Mouse (Mus musculus) cerebellum, adult 9-10 months (tissue): ENCODE measurements around the gene Riox2.
"Not testable (repeated sequence)": the region's sequence is repeated elsewhere in the genome, so short reads cannot be mapped to it uniquely, and the experiment has no call there.

ENCODE experiments used
- DNase-seq: peaks from one replicate; pipeline ENCODE4 v3.0.0; 2022

Gene Riox2

DNA sequence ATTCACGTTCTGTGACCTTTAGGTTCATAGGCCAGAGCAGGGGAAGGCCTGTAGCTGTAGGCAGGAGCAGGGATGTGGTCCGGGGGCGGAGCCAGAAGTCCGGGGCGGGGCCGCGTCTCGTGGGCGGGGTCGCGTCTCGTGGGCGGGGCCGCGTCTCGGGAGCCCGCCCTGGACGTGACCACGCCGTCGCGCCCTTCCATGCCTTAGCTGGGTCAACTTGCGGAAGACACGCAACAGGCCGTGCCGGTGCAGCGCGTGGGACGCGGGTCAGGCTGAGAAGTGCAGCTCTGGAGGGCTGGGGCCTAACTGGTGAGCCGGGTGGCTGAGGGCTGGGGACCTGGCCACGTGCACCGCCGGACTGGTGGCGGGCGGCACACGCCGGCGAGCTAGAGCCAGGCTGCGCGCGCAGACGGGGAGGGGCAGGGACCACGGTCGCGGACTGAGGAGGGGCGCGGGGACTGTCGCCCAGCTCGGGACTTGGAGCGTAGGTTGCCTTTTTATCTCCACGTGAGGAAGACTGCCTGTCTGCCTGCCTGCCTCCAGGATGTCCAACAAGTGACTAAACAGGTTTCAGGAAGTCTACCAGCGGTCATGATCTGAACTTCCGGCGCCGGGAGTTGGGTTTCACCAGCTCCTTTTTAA, at the start of gene Riox2:
Riox2 (plus strand) TSS at position 139 of the 642 bp plus-strand sequence.
- peak; percentile 57 for DNase-seq

DNA sequence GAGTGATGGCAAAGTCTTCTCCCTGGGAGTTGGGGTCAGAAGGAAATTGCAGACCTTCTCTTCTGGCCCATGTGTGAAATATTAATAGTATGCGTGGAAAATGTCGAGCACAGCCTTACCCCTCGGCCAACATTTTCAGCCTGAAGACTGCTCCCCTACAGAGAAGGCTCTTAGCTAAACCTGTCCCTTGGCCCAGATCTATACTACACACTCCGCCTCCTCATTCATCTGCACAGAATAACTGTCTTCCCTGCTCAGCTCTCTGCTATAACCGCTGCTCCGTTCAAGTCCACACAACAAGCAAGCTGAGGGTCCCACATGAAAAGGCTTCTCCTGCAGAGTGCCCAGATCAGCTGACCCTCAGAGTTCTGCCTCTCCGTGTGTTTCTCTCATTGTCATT, 43.6 kb upstream of the Riox2 start:
- DNase-seq, result no peak

DNA sequence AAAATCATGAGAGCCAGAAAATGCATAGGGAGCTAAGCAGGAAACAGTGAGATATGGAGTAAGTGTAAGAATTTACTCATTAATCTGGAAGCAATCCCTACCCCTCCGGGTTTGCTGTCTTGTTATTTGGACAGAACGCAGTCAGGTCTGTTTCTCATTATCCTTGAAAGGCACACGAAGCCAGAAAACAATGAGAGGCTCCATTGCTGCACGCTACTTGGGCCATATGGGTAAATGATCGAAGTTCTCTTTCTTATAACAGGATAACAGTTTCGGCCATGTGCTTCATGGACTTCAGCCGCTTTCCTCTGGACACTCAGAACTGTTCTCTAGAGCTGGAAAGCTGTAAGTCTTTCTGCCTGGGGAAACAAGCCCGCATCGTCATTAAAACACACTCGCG, 38.4 kb upstream of the Riox2 start:
- no peak for DNase-seq

DNA sequence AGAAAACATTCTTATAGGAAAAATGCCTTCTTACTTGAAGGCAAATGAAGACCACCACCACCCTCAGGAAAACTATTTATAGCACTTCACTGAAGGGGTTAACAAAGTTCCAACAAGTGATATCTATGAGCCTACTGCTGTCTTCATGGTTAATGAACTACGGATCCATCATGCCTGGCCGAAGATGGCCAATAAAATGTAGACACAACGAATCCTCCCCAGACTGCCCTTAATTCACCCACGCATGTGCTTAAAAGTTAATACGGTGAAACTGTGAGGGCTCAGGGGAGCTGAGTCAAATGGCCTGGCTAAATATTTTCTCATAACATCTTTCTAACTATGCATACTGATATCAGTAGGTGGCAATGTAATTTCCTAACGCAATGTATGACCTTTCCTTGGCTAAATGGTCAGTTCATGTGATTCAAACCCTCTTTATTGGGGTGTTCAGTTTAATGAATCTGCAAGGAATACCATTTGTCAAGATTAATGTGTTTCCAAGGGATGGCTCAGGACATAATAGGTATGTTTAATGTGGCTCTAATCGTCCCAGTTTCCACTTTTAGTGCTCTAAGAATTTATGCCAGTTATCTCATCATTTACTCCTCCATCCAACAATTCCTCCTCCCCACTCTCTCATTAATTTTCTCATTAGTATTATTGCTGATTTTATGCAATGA, 26.6 kb upstream of the Riox2 start:
- no peak for DNase-seq

DNA sequence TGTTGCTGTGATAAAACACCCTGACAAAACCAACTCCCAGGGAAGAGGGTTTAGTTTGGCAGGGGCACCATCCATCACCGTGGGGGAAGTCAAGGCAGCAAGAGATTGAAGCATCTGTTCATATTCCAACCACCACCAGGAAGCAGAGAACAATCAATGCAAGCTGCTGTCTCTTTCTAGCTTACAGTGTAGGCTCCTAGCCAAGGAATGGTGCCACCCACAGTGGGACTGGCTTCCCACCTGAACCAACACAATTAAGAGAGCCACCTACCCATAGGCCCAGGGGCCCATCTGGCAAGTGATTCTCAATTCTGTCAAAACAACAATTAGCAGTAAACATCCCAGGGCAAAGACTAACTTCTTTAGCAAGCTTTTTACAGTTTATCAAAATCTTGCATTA, 23.4 kb upstream of the Riox2 start:
- DNase-seq, result no peak

DNA sequence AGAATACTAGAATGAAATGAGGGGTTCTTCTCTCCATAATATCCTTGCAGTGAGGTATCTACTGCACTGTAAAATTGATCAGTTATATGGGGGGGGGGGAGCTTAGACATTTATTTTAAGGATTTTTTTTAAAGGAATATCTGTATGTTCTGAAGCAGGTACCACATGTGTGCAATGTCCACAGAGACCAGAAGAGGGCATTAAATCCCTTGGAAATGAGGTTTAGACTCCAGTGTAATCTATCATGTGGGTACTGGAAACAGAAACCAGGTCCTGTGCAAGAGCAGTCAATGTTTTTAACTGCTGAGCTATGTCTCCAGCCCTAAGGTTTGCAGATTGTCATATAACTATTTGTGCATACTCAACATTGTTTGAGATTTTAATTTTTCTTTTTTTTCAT, 22.5 kb upstream of the Riox2 start:
- DNase-seq, result no peak

DNA sequence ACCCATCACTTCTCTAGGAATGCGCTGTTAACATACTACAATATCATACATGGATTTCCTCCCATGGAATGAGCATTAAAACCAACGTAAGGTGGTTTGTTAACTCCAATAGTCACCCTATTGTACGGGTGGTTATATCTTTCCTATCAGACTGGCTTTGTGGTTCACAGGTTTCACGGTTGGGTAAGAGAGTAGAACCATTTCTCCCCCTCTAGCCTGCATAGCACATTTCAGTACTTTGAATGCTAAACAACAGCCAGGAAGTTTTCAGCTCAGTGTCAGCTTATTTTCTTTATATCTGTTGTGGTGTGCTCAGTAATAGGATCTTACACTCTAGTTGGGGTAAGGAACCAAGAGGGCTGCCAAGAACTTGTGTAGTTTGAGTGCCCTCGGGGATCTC, 19.8 kb upstream of the Riox2 start:
- DNase-seq, result no peak

DNA sequence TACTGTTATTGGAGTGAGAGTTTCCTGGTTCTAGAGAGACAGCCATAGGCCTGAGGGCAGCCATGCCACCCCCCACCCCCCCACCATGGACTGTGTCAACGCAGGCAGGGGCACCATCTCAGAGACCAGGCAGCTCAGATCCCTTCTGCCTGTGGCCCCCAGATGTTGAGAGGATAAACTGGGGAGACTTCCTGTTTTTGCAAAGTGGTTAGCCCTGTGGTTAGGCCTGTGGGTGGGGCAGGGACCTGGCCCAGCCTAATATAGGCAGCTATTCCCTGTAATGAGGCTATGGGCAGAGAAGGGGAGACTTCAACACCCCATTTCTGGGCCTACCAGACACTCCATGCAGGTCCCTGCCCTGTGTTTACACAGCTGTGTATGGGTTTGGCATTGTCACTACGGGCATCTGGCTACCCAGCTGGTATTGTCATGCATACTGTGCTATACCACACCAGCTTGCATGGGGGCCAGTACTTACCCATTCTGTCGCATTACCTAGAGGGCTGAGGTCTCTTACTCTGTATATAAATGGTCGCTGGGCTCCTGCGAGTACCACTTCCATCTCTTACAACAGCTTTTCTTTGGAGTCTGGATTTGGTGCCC, 12.2 kb upstream of the Riox2 start:
- not testable (repeated sequence) for DNase-seq

DNA sequence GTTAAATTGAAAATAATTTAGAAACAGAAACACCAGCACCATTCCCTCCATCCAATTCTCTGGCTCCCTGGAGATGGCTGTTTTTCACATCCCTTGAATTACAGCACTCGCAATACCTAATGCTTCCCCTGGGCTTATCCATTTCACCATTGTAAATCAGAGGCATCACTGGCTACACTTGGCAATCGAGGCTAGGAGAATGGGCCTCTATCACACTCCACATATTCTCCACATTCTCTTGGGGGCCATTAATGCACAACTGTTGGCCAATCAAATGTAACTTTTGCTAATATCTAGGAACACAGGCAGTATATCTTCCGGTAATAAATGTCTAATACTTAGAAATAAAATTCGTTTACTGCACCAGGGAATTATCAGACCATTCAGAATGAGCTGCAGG, 8.0 kb upstream of the Riox2 start:
- DNase-seq, result no peak

DNA sequence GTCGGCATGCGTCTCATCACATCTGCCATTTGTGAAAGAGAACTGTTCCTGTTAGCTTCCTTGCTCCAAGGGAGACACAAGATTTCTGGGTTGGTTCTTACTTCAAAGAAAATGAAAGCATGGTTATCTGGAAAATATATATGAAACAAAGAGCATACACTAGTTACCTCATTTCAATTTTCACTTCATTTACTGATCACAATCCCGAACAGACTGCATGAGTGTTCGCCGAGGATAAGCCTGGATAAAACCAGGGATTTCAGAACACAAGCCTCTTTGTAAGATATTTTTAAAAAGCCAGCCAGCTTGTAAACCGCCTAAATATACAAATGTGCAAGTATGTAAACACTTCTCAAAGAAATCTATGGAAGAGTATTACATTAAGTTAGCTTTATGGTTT, 7.6 kb upstream of the Riox2 start:
- DNase-seq, result no peak

DNA sequence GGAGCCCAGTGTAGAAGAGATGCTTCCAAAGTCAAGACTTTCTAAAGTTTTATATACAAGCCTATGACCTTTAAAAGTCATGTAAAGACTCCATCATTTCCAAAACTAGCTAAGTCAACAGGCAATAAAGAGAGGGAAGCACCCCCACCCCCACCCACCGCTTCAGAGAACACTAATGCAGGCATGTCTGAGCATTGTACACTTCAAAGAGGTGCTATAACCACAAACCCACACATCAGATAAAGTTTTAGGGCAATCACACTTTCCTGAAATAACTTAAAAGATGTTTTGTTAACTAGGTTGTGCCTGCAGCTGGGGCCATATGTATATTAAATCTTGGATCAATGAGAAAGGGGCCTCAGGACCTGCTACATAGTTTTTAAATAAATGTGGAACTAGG, 1.7 kb upstream of the Riox2 start:
- no peak for DNase-seq

DNA sequence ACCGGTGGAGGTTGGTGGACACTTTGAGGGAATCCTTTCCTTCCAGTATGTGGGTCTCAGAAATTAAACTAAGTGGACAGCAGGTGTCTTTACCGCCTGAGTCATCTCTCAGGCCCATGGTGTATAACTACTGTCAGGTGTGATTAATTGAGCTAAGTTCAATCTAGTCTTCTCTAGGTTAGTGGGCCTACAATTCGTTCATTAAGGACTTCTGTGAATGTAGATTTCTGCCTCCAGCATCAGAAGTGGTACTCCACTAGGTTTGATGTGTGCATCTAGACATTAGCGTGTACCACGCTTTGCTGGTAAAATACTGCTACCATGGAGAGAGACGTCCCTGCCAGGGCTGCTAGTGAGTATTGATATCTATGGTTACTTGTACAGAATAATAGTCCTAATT, 971 bp downstream of the Riox2 start:
- no peak for DNase-seq

DNA sequence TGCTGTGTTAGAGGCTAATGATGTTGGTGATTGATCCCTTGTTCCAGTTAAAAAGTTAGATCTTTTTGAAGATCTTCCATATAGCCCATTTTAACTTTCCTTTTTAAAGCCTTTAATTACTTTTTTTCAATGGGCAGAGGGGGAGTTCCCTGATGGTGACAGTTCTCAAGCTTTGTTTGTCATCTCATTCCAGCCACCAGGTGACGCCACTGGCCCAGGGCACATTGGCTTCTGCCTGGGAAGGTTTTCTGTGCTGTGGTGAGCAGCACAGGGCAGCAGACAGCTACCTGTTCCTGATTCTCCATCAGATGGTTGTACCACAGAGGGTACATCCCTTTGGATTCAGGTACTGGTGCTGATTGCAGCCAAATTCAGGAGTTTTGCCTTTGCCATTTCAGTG, 3.2 kb downstream of the Riox2 start:
- peak; percentile 10 for DNase-seq

DNA sequence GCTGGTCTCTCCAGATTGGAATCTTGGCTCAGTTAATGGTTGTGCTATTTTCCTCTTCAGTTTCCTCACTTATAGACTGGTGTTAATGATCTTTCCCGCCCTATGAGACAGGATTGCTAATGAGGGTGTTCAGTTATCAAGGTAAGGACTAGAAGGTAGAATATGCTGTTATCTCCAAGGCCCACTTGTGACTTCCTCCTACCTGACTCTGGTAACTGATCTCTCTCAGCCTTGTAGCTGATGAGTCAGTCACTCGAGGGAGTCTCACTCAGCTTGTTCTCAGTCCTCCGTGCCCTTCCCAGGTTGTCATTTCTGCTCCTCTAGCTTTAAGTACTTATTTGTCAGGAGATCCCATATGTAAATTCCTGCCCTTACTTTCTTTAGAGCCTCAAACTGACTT, 6.4 kb downstream of the Riox2 start:
- no peak for DNase-seq

DNA sequence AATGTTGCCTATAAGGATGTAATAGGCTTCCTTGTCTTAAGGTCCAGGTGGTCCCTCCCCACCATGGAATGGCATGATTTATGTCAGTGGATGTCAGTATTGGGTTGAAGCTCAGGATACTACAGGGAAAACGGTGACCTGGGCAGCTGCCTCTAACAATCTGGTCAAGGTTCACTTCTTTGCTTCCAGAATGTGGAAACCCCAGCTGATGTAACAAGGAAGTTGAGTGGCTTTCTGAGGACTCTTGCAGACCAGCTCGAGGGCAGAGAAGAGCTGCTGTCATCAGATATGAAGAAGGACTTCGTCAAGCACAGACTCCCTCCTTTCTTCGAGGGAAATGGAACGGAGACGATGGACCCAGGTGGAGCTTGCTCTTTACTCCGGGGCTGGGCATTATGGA, 15.7 kb downstream of the Riox2 start:
- DNase-seq, result no peak

DNA sequence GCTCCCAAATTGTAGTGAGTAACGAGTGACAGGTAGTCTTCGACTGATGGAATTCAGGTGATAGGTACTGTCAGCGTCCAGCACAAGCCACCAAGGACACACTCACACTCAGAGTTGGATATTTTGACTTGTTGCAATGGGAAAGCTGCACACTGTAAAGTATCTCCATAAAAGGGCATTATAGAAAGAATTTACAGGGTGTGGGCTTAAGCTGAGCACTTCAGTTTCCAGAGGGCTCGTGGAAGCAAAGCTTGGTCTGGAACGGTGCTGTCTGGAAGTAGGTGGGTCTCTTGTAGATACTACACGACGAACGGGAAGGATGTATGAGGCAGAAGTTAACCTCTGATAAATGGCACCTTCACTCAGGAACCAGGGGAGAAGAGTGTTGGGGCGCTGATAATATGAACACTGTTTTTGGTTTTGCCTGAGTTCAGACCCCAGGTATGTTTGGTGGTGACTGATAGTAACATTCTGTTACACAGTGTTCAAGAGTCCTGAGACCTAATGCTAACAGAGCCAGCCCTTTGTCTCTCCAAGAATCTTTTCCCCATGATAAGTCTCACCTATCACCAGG, 16.5 kb downstream of the Riox2 start:
- DNase-seq, result no peak

DNA sequence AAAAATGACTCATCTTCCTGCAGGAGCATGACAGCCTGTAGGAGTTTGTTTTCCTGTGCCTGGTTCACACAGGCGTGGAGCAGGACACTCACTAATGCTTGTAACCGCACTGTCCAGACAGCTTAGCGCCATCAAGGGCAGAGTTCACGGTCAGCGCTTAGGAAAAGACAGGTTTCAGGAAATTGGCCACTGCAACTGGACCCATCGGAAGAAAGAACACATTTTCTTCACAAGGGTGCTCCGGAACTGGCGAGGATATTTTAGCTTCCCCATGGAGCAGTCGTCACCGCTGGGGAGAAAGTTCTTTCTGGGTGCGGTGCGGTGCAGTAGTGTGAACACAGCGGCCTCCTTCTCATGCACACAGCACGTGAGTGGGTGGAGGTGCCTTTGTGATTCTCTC, 21.6 kb downstream of the Riox2 start:
- no peak for DNase-seq

DNA sequence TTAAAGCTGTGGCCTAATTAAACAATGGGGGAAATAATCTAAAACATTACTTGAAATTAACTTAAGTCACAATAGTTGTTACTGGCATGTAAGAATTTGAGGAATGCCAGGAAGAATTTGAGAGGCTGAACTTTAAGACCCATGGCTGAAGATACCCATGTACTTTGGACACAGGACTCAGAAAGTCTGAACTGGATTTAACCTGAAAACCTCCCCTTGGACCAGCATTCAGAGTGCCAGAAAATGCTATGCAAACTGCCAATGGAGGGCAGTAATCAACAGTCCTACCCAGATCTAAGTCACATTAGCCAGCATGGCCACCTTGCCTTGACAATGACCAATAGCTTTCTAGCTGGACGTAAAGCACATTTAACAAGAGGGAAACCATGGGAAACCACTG, 26.4 kb downstream of the Riox2 start:
- no peak for DNase-seq

DNA sequence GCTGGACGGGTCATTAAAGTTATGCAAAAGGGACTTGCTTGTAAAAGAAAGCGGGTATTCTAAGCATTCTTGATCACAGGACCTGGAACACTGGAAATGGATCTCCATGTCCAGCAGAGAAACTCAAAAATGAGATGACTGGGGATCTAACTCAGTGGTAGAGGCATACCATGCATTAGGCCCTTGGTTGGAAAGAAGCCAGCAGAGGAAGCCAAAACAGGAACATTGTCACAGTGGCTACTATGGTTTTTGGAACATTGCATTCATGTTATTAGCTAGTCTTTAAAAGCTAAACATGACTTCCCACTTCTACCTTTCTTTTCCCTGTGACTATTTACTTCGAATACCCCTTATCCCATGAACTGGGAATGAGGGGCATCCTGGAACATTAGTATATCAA, 27.6 kb downstream of the Riox2 start:
- no peak for DNase-seq

DNA sequence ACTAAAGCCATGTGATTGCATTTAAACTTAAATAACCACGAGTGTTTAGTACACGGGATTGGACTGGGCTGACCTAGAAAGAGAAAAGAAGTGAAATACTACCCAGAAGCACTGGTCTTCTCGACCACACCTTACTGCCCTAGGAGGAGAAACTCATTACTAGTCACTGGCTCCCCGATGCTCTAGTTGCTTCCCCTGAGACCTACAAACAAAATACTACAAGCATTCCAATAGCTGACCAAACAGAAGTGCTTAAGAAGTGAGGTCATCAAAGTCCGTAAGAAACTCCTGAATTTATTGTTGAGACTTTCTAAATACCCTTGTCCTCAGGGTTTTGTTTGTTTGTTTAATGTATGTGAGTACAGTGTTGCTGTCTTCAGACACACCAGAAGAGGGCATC, 38.3 kb downstream of the Riox2 start:
- no peak for DNase-seq

DNA sequence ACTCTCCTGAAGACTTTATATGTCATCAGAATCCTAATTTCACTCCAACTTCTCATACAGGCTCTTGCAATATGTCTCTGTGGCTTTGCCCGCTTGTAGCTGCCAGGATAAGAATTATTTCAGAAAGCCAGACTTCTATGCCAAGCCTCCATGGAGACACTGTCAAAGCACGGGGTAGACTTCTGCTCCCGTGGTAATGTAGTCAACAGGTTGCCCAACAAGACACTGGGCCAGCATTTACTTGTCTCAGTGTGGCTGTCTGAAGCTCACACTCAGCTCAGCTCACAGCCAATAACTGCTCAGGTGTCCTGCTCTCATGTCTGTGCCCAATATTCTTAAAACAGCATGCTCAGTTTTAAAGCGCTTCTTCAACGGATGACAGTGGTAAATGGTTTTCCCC, 43.6 kb downstream of the Riox2 start:
- no peak for DNase-seq

DNA sequence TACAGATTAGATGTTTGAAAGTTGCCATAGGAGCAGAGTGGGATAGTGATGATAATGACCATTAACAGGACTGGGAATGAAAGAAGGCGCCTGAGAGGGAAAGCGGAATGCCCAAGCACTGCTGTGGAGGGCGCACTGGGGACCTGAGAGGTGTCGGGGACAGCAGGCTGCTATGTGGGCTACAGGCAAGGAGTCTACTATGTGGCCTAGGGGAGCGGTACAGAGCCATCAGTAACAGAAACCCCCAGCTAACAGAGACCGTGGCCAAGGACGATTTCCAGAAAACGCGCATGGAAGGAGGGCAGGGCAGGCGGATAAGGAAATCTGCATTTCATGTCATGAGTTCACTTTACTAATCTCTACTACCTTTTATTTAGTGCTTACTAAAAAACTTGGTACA, 45.4 kb downstream of the Riox2 start:
- no peak for DNase-seq

DNA sequence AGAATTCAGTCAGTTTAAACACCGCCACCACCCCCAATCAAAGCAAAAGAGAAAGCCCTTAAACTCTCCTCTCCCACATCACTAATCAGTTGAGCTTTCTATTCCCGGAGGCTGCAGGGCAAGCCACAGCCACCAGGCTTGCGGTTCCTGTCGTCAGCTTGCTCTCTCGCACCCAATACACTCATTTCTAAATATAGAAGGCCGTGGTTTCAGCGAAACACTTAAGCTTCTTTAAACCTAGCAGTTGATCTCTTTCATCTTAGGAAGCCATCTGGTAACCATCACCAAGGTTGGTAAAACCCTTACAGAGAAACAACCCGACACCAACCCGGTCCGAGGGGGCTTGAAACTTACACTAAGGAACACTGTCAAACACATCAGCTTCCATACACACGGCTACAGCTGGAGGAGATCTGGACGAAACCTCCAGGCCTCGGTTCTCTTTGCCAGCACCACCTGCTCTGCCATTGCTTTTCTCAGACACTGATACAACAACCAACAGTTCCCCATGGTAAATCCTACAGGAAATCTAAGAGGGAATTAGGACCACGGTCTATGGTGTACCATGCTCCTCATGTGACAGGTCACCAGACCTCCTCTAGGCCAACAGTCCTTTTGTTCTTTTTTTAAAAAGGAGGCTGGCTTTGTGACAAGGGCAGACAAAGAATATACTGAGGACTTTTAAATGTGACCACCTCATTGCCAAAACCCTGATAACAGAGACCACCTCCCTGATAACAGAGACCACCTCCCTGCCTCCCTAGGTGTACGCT, 46.1 kb downstream of the Riox2 start:
- DNase-seq, result no peak
